Mouse (Mus musculus) G1E (cell line): ENCODE results near the gene Gnb1l.

Source experiments
- CTCF ChIP-seq: IDR thresholded peaks from 2 replicates; pipeline ENCODE4 v1.5.1; 2012; ENCODE audit warnings: low read depth, low read length, inconsistent platforms, mixed read lengths
- GATA1 ChIP-seq: IDR thresholded peaks from 2 replicates; pipeline ENCODE4 v1.6.1; 2012; ENCODE audit warnings: borderline replicate concordance, low read length, inconsistent platforms, mixed read lengths

GRCm38 (mm10) chr16:18480933-18481485 lies 17.5 kb upstream of the Gnb1l start:
- no peak for TF ChIP-seq CTCF
- TF ChIP-seq GATA1 = no peak
